Mouse (Mus musculus): ENCODE measurements around the gene Angpt4.

DNA sequence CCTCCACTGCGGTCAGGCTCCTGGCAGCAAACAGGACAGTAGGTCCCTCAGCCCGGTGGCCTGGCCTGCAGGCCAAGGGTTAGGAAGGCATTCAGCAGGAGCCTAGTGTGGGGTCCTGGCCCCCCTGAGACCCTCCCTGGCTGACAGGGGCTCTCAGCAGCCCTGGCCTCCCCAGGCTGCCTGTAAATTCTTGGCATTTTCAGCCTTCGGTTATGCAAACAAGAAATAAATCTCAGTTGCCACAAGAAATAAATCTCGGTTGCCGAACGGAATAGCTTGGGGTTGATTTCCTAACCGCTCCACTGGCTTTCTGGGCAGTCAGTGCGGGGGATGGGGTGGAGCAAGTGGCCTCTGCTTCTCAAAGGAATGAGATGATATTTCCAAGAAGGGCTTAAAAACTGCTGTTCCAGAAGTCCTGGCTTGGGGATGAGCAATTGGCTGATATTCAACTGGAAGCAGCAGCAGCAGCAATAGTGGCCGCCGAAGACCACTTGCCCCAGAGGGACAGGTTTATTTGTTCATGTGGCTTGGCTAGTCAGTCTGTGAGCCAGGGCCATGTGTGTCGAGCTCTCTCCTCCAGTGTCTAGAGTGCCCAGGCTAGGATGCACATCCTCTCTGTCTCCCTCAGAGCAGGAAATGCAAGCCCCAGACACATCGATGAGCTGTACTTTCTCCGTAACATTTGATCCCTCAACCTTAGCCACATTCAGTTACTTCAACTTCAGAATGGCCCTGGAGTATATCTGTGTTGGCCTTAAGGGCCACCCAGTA, 5.2 kb downstream of the Angpt4 start:
- TF ChIP-seq EP300 (IDR thresholded peaks at IDR 0.05; ENCODE audit: low read depth) (no peak), CTCF (IDR thresholded peaks at IDR 0.05; ENCODE audit: low read depth) (no peak)
